Mouse (Mus musculus): ENCODE results near the gene Hist2h2aa2.
"Not testable (repeated sequence)": the region's sequence is repeated elsewhere in the genome, so short reads cannot be mapped to it uniquely, and the experiment has no call there.

DNA sequence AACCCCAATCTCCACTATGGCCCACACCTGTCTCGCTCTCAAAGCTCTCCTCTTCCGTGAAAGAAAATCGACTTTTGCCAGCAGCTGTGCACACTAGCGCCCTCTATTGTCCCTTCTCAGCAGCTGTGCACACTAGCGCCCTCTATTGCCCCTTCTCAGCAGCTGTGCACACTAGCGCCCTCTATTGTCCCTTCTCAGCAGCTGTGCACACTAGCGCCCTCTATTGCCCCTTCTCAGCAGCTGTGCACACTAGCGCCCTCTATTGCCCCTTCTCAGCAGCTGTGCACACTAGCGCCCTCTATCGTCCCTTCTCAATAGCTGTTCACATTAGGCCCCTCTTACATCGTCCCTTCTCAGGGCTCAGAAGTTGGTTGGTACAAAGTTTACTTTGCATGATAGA is 47.3 kb upstream of the Hist2h2aa2 start:
- TF ChIP-seq CTCF (IDR thresholded peaks at IDR 0.05; ENCODE audit: borderline replicate concordance, insufficient read depth, low read depth, low read length): peak; percentile 58
- TF ChIP-seq POLR2A (IDR thresholded peaks at IDR 0.05; ENCODE audit: borderline replicate concordance, insufficient read depth, low read length): not testable (repeated sequence)
